Mouse (Mus musculus): ENCODE measurements around the gene Abcc12. TPM values are rescaled to one million over a fixed set of nuclear protein-coding genes. Genes with fewer than 3 reads are reported as not detected.

The Abcc12 gene
- polyA plus RNA-seq, 1 experiment from 2014 or later, result not detected

DNA sequence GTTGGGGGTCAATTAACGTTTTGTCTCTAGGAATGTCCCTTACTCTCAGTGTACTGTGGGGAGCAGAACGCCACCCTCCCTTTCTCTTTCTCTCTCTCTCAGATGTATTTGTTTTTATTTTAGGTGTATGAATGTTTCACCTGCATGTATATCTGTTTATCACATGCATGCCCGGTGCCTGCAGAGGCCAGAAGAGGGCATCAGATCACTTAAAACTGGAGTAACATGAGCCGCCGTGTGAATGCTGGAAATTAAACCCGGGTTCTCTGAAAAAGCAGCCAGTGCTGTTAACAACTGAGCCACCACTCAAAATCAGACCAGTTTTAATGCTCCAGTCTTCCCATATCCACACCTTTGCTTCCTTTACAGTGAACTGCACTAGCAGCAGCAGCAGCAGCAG is 6.2 kb upstream of the Abcc12 start:
- no peaks in the 10 kb centered on the region for H3K36me3 ChIP-seq (ENCODE audit: control insufficient read depth, insufficient read depth, low read length)
- DNase-seq (ENCODE audit: low spot score), result no peak
- WGBS, result 56% methylated on average over 6 of the region's 6 CpGs

DNA sequence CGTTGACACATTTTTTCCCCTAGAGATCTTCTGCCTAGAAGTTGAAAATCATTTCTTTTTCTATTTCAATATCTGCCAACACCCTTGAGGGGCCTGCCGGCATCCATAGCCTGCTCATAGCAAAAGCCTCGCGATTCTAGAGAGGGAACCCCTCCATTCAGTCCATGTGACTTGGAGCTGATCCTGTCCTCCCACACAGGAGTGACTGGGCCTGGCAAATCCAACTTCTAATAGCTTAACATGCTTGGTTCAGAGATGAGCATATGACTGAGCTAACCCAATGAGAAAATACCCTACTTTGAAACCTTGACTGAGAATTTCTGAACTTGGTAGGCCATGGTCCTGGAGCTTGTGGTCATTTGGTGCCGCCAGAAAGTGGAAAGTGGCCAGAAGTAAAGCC is 5.6 kb upstream of the Abcc12 start:
- no peak overlapping the region for H3K4me3 ChIP-seq (ENCODE audit: low read depth, low read length)
- H3K9me3 ChIP-seq (ENCODE audit: control insufficient read depth, low read length), result no peaks in the 10 kb centered on the region
- DNase-seq (ENCODE audit: low spot score) (no peak), ATAC-seq (ENCODE audit: low FRiP score) (no peak)
- WGBS, result 45% methylated on average over 5 of the region's 5 CpGs
- no peak overlapping the region for H3K9ac ChIP-seq (ENCODE audit: low read depth, low read length)
- H3K27me3 ChIP-seq (ENCODE audit: control insufficient read depth, insufficient read depth, low read length), result no peaks in the 10 kb centered on the region
- no peak overlapping the region for H3K27ac ChIP-seq (ENCODE audit: low read depth, low read length)
- H3K36me3 ChIP-seq (ENCODE audit: control insufficient read depth, insufficient read depth, low read length), result no peaks in the 10 kb centered on the region
- no peak overlapping the region for H3K4me2 ChIP-seq (replicated peaks; ENCODE audit: low read depth, low read length)
- H3K4me1 ChIP-seq (replicated peaks; ENCODE audit: control insufficient read depth, insufficient read depth, low read length), result no peaks in the 10 kb centered on the region

More for the DNA sequence above, 6.2 kb upstream of the Abcc12 start:
- Histone ChIP-seq H3K9me3 (ENCODE audit: control insufficient read depth, low read length) (no peaks in the 10 kb centered on the region), H3K4me1 (replicated peaks; ENCODE audit: control insufficient read depth, insufficient read depth, low read length) (no peaks in the 10 kb centered on the region), H3K27me3 (ENCODE audit: control insufficient read depth, insufficient read depth, low read length) (no peaks in the 10 kb centered on the region), H3K27ac (ENCODE audit: low read depth, low read length) (no peak overlapping the region), H3K4me3 (ENCODE audit: low read depth, low read length) (no peak overlapping the region), H3K4me2 (replicated peaks; ENCODE audit: low read depth, low read length) (no peak overlapping the region), H3K9ac (ENCODE audit: low read depth, low read length) (no peak overlapping the region)
- ATAC-seq (ENCODE audit: low FRiP score), result no peak

DNA sequence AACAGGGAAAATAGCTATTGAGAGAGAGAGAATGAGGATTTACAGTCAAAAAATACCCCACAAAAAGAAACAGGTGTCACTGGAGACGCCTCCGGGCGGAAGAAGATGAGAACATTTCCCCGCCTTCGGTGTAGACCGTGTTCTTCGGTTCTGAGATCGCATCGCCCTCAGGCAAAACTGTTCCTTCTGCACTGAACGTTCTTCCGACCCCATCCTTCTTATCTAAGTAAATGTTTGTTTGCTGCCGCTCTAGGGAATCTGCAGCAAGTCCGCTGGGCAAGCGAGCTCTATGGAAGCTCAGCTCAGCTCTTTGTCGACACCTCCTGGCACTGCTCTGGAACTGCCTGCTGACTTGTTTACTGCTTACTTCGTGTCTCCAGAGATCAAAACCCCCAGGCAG is 5.0 kb upstream of the Abcc12 start:
- H3K27me3 ChIP-seq (ENCODE audit: control insufficient read depth, insufficient read depth, low read length), result no peaks in the 10 kb centered on the region
- H3K4me2 ChIP-seq (replicated peaks; ENCODE audit: low read depth, low read length), result peak overlapping the region; percentile 67
- no peak overlapping the region for H3K27ac ChIP-seq (ENCODE audit: low read depth, low read length)
- no peaks in the 10 kb centered on the region for H3K36me3 ChIP-seq (ENCODE audit: control insufficient read depth, insufficient read depth, low read length)
- DNase-seq (ENCODE audit: low spot score) (peak; percentile 88), ATAC-seq (ENCODE audit: low FRiP score) (peak; percentile 76)
- 2% methylated on average over 16 of the region's 16 CpGs for WGBS
- H3K9me3 ChIP-seq (ENCODE audit: control insufficient read depth, low read length), result no peaks in the 10 kb centered on the region
- H3K9ac ChIP-seq (ENCODE audit: low read depth, low read length), result peak overlapping the region; percentile 54
- H3K4me3 ChIP-seq (ENCODE audit: low read depth, low read length), result peak overlapping the region; percentile 40
- no peaks in the 10 kb centered on the region for H3K4me1 ChIP-seq (replicated peaks; ENCODE audit: control insufficient read depth, insufficient read depth, low read length)

DNA sequence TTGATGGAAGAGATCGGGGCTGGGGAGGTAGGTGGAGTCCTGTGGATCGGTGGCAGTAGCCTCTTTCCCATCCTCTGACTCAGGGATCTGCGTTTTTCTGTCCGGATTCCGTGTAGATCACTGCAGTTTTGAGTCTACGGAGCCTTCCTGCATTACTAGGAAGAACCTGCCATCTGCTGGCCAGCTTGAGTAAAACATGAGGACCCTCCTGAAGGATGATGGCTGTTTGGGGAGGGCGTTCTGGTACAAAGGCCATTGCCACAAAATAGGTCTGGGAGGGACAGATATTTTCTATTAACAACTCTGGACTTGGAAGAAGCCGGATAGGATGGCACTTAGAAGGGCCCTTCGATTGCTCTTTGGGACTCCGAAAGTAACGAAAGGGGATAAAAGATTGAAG is 4.6 kb upstream of the Abcc12 start:
- no peaks in the 10 kb centered on the region for H3K36me3 ChIP-seq (ENCODE audit: control insufficient read depth, insufficient read depth, low read length)
- peak overlapping the region; percentile 40 for H3K4me3 ChIP-seq (ENCODE audit: low read depth, low read length)
- H3K4me1 ChIP-seq (replicated peaks; ENCODE audit: control insufficient read depth, insufficient read depth, low read length), result no peaks in the 10 kb centered on the region
- no peaks in the 10 kb centered on the region for H3K27me3 ChIP-seq (ENCODE audit: control insufficient read depth, insufficient read depth, low read length)
- peak; percentile 90 for DNase-seq (ENCODE audit: low spot score)
- peak overlapping the region; percentile 67 for H3K4me2 ChIP-seq (replicated peaks; ENCODE audit: low read depth, low read length)
- WGBS, result 7% methylated on average over 11 of the region's 11 CpGs
- H3K9ac ChIP-seq (ENCODE audit: low read depth, low read length), result peak overlapping the region; percentile 54
- no peaks in the 10 kb centered on the region for H3K9me3 ChIP-seq (ENCODE audit: control insufficient read depth, low read length)
- H3K27ac ChIP-seq (ENCODE audit: low read depth, low read length), result no peak overlapping the region
- peak; percentile 76 for ATAC-seq (ENCODE audit: low FRiP score)

DNA sequence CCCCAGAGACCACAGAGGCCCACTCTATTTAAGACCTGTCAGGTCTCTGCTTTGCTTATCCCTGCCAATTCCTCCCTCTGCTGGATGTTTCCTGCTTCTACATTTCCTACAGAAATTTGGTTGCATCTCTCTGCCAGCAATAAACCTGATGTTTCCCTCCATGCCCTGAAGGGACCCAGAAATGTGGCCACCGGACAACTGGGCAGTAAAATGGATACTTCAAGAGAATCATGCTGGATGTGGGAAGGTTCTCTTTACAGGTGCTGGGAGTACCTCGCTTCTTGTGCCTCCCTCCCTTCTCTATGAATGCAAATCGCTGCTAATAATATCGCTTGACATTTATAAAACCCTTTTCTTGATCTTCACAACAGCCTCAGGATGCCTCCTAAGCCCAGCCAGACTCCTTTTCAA is 1.4 kb upstream of the Abcc12 start:
- 91% methylated on average over 4 of the region's 4 CpGs for WGBS
- DNase-seq (ENCODE audit: low spot score) (no peak), ATAC-seq (ENCODE audit: low FRiP score) (no peak)
- H3K27me3 ChIP-seq (ENCODE audit: control insufficient read depth, insufficient read depth, low read length), result no peaks in the 10 kb centered on the region
- no peak overlapping the region for H3K4me2 ChIP-seq (replicated peaks; ENCODE audit: low read depth, low read length)
- H3K4me3 ChIP-seq (ENCODE audit: low read depth, low read length), result no peak overlapping the region
- H3K36me3 ChIP-seq (ENCODE audit: control insufficient read depth, insufficient read depth, low read length), result no peaks in the 10 kb centered on the region
- no peak overlapping the region for H3K27ac ChIP-seq (ENCODE audit: low read depth, low read length)
- H3K9me3 ChIP-seq (ENCODE audit: control insufficient read depth, low read length), result no peaks in the 10 kb centered on the region
- H3K9ac ChIP-seq (ENCODE audit: low read depth, low read length), result no peak overlapping the region
- 0 out of 2 replicates have a peak, but pooled peaks cover 2% of the 10 kb centered on the region for H3K4me1 ChIP-seq (replicated peaks; ENCODE audit: control insufficient read depth, insufficient read depth, low read length)

DNA sequence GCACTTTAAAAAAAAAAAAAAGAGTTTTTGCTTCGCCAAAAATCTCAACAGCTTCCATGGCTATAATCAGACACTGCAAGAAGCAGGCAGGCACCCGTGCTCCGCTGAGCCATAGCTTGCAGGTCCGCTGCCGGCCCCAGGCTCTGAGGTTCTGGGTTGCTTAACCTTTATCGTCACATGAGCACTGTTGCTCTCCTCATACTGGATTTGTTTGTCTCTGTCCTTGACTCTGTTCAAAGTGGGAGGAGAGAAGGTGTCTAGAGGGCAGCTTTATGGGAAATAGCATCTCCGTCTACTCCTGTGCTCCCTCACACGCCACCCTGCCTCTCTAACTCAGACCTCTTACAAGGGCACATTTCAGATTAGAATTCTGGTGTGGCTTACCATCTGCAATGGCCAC is 1.8 kb downstream of the Abcc12 start:
- Histone ChIP-seq H3K9me3 (ENCODE audit: control insufficient read depth, low read length) (no peaks in the 10 kb centered on the region), H3K27ac (ENCODE audit: low read depth, low read length) (no peak overlapping the region), H3K27me3 (ENCODE audit: control insufficient read depth, insufficient read depth, low read length) (no peaks in the 10 kb centered on the region), H3K4me3 (ENCODE audit: low read depth, low read length) (no peak overlapping the region), H3K4me1 (replicated peaks; ENCODE audit: control insufficient read depth, insufficient read depth, low read length) (0 out of 2 replicates have a peak, but pooled peaks cover 2% of the 10 kb centered on the region), H3K4me2 (replicated peaks; ENCODE audit: low read depth, low read length) (no peak overlapping the region), H3K36me3 (ENCODE audit: control insufficient read depth, insufficient read depth, low read length) (no peaks in the 10 kb centered on the region), H3K9ac (ENCODE audit: low read depth, low read length) (no peak overlapping the region)
- DNase-seq (ENCODE audit: low spot score) (no peak), ATAC-seq (ENCODE audit: low FRiP score) (no peak)
- 79% methylated on average over 8 of the region's 8 CpGs for WGBS

DNA sequence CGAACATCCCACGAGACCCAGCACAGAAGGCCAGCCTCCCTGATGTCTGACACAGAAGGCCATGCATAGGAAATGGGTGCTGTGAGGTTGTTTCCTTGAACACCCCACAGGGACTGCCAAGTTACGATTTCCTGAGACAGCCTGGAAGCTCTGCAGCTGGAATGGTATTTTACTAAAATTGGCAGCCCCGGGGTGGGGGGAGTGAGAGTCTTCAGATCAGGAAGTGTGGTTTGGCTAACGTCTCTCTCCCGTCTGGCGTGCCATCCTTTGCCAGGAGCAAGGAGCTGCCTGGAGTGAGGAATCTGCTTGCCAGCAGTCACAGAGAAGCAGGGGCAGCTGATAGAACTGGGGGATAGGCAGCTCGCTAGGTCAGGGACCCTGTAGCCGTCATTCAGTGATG is 2.4 kb downstream of the Abcc12 start:
- no peak overlapping the region for H3K4me3 ChIP-seq (ENCODE audit: low read depth, low read length)
- no peaks in the 10 kb centered on the region for H3K9me3 ChIP-seq (ENCODE audit: control insufficient read depth, low read length)
- H3K4me2 ChIP-seq (replicated peaks; ENCODE audit: low read depth, low read length), result no peak overlapping the region
- H3K4me1 ChIP-seq (replicated peaks; ENCODE audit: control insufficient read depth, insufficient read depth, low read length), result 0 out of 2 replicates have a peak, but pooled peaks cover 2% of the 10 kb centered on the region
- H3K27ac ChIP-seq (ENCODE audit: low read depth, low read length), result no peak overlapping the region
- no peak overlapping the region for H3K9ac ChIP-seq (ENCODE audit: low read depth, low read length)
- H3K36me3 ChIP-seq (ENCODE audit: control insufficient read depth, insufficient read depth, low read length), result no peaks in the 10 kb centered on the region
- no peak for DNase-seq (ENCODE audit: low spot score)
- ATAC-seq (ENCODE audit: low FRiP score), result no peak
- no peaks in the 10 kb centered on the region for H3K27me3 ChIP-seq (ENCODE audit: control insufficient read depth, insufficient read depth, low read length)
- 56% methylated on average over 9 of the region's 9 CpGs for whole genome bisulfite sequencing

DNA sequence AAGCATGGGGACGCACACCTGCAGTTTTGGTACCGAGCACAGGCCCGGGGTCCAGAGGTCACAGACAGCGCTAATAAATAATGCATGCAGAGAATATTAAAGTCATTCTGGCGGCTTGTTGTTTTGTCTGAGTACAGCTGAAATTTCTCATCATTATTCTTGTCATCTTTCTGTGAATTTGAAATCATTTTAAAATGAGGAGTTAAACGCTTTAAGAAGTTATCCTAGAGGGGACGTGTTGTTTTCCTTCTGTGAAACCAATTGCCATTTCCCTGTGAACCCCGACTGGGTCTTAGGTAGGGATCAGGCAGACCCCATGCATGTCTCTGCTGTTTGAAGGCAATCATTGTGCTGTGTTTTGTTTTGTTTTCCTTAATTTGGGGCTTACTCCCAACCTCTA is 2.9 kb downstream of the Abcc12 start:
- Histone ChIP-seq H3K9ac (ENCODE audit: low read depth, low read length) (no peak overlapping the region), H3K4me2 (replicated peaks; ENCODE audit: low read depth, low read length) (no peak overlapping the region), H3K9me3 (ENCODE audit: control insufficient read depth, low read length) (no peaks in the 10 kb centered on the region), H3K27ac (ENCODE audit: low read depth, low read length) (no peak overlapping the region), H3K36me3 (ENCODE audit: control insufficient read depth, insufficient read depth, low read length) (no peaks in the 10 kb centered on the region), H3K4me1 (replicated peaks; ENCODE audit: control insufficient read depth, insufficient read depth, low read length) (0 out of 2 replicates have a peak, but pooled peaks cover 2% of the 10 kb centered on the region), H3K4me3 (ENCODE audit: low read depth, low read length) (no peak overlapping the region), H3K27me3 (ENCODE audit: control insufficient read depth, insufficient read depth, low read length) (no peaks in the 10 kb centered on the region)
- ATAC-seq (ENCODE audit: low FRiP score) (no peak), DNase-seq (ENCODE audit: low spot score) (no peak)
- WGBS, result 76% methylated on average over 8 of the region's 8 CpGs

DNA sequence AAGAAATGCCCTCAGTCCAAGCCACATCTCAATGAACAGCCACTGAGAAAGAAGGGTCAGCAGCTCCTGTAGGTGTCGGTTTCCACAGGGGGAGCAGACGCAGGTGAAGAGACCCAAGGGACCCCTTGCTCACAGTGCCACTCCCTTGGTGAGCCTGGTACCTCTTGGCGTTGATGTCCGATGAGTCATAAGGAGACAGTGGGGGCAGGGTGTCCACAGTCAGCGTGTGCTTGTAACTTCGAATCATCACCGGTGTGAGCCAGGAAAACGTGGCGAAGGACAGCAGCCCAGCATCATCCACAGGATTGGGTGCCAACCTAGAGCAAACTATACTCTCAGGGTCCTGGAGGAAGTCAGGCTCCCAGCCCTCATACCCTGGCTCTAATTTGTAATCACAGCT is 16.8 kb downstream of the Abcc12 start:
- Histone ChIP-seq H3K9me3 (ENCODE audit: control insufficient read depth, low read length) (no peaks in the 10 kb centered on the region), H3K4me1 (replicated peaks; ENCODE audit: control insufficient read depth, insufficient read depth, low read length) (no peaks in the 10 kb centered on the region), H3K36me3 (ENCODE audit: control insufficient read depth, insufficient read depth, low read length) (no peaks in the 10 kb centered on the region), H3K4me3 (ENCODE audit: low read depth, low read length) (no peak overlapping the region), H3K4me2 (replicated peaks; ENCODE audit: low read depth, low read length) (no peak overlapping the region), H3K27ac (ENCODE audit: low read depth, low read length) (no peak overlapping the region), H3K9ac (ENCODE audit: low read depth, low read length) (no peak overlapping the region), H3K27me3 (ENCODE audit: control insufficient read depth, insufficient read depth, low read length) (no peaks in the 10 kb centered on the region)
- DNase-seq (ENCODE audit: low spot score), result no peak
- no peak for ATAC-seq (ENCODE audit: low FRiP score)
- 89% methylated on average over 9 of the region's 9 CpGs for WGBS

All from hindbrain, embryonic 11.5 days (tissue).